Mouse (Mus musculus): ENCODE measurements around the gene Sys1.
A peak's percentile ranks its signal among the peaks of the same experiment; 100 is the strongest.

Gene Sys1

DNA sequence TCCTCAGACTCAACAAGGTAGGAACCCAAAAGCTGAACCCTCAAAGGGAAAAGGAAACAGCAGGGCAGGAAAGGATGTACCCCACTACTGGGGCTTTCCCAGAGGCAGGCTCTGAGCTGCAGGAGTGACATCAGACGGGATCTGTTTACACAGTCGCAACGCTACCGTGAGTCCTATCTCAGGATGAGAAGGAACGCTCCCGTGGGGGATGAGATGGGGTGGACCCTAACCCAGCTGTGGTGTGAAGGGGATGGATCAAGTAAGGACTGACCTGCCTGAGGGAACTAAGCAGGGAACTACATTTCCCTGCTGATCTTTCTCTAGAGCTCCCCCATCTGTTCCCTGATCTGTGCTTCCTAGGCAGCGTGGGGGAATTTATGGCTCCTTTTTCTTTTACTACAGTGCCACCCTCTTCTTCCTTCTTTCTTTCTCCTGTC, at the start of gene Sys1:
Gene Sys1, plus strand, starts transcription at position 101 of the 437 bp plus-strand sequence.
- peak; percentile 59 for DNase-seq (ENCODE audit: low read depth, low spot score)

DNA sequence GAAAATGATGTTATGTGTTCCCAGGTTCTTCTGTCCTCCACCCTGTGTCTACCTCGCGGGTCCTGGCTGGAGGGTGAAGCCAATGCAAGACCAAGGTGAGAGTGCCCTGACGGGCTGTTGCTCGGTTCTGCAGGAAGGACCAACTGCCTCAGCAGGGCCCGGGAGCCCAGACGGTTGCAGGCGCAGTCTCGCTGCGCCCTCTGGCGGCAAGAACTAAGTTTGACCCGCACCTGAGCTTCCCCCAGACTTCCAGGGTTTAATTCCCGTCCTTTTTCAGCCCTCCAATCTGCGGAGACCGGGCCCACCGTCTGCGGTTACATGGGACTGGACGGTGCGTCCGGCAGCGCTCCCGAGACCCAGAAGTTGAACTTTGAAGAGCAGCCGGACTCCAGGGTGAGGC, 49.1 kb upstream of the Sys1 start:
- peak; percentile 51 for DNase-seq (ENCODE audit: low read depth, low spot score)

DNA sequence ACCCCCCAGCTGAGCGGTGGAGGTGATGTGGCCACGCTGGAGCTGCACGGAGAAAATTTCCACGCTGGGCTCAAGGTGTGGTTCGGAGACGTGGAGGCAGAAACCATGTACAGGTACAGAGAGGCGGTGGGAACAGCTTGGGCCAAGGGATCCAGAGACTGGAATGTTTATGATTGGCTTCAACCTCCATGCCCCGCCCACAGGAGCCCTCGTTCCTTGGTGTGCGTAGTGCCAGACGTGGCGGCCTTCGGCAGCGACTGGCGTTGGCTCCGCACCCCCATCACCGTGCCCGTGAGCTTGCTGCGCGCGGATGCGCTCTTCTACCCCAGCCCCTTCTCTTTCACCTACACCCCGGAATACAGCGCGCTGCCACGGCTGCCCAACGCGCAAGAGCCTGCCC, 42.6 kb upstream of the Sys1 start:
- no peak for DNase-seq (ENCODE audit: low read depth, low spot score)

DNA sequence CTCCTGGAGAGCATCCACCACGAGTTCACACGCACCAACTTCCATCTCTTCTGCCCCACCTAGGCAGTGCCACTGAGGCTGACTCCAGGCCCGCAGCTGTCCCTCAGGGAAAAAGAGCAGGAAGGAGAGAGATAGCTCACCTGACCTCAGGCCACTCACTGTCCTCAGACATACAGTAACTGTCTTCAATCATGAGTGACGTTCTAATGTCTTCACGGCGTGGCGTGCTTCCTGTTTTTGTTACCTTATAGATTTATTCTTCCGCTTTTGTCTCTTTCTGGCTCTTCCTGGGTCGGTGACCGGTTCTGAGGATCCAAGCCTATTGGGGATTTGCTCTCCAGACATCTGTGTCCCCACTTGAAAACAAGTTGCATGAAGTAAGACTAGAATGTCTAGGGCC, 42.2 kb upstream of the Sys1 start:
- no peak for DNase-seq (ENCODE audit: low read depth, low spot score)

DNA sequence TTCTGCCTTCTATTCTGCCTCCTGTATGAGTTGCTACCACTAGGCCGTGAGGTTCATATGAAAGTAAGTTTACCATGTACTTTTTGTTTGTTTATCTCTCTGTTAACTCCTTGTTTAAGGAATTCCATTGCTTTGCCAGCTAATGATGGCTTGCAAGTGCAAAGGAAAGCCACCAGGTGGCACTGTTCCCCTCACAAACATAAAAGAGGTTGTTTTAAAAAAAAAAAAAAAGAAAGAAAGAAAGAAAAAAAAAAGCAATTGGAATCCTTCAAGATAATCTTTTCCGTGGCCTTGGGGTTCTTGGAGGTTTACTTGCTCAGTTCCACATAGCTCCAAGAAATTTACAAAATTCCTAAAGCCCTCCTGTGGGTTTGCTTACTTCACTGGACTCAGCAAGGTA, 39.6 kb upstream of the Sys1 start:
- peak; percentile 46 for DNase-seq (ENCODE audit: low read depth, low spot score)

DNA sequence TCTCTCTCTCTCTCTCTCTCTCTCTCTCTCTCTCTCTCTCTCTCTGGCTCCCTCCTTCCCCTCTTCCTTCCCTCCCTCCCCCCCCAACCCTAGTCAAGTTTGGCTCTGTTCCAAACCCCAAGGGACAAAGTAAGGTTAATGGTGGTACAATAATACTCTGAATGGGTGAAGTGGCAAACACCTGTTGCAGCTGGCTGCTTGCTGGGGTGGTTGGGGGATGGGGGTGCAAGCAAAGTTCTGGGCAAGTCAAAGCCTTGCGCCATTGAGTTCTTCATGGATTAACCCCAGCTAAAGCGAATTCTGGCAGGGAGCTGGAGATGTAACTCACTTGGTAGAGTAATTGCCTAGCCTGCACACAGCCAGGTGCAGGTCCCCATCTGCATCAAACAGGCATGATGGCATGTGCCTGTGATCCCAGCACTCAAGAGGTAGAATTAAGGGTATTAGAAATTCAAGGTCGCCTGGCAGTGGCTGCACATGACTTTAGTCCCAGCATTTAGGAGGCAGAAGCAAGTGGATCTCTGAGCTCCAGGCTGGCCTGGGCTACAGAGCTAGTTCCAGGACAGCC, 38.4 kb upstream of the Sys1 start:
- DNase-seq (ENCODE audit: low read depth, low spot score) = no peak

DNA sequence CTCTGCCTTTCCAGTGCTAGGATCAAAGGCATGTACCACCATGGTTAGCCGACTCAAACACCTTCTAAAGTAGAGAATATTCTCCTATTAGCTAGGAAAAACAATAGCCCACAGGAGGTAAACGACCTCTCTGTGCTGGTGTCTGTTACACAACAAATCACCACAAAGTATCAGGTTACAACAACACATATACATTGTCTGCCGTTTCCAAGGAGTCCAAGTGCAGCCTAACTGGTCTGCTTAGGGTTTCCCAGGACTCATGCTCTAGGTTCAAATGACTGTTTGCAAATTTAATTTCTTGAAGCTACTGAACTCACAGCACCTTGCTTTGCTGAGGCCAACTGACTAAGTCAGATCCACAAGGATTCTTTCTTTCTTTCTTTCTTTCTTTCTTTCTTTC, 37.3 kb upstream of the Sys1 start:
- DNase-seq (ENCODE audit: low read depth, low spot score) = no peak

DNA sequence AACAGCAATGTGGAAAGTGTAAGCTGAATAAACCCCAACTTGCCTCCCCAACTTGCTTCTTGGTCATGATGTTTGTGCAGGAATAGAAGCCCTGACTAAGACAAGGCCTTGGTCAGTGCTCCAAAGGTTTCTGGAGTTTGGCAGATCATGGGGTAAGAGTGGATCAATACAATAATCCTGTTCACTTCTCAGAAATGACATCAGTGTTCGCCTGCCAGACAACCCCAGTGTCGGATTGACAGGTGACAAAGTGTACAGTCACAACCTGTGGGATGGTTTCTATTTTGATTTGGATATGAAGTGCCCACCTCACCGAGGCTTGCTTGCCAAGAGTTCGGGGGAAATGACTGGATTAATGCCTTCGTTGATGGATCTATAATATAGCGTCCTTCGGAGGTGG, 35.5 kb upstream of the Sys1 start:
- no peak for DNase-seq (ENCODE audit: low read depth, low spot score)

DNA sequence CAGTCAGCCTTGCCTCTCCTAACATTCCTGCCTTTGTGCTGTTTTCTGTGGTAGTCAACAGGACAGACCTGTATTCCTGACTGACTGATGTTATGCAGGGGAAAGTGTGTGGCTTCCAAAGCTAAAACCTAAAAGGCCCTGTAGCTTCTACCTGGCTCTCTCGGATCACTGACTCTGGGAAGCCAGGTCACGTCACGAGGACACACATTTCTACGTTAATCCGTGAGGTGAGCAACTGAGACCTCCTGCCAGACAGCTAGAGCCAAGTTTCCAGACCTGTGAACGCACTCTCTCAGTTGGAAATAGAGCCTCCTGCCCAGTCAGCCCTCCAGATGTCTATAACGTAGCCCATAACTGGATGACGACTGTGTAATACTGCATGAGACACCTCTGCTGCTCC, 34.8 kb upstream of the Sys1 start:
- DNase-seq (ENCODE audit: low read depth, low spot score) = no peak

DNA sequence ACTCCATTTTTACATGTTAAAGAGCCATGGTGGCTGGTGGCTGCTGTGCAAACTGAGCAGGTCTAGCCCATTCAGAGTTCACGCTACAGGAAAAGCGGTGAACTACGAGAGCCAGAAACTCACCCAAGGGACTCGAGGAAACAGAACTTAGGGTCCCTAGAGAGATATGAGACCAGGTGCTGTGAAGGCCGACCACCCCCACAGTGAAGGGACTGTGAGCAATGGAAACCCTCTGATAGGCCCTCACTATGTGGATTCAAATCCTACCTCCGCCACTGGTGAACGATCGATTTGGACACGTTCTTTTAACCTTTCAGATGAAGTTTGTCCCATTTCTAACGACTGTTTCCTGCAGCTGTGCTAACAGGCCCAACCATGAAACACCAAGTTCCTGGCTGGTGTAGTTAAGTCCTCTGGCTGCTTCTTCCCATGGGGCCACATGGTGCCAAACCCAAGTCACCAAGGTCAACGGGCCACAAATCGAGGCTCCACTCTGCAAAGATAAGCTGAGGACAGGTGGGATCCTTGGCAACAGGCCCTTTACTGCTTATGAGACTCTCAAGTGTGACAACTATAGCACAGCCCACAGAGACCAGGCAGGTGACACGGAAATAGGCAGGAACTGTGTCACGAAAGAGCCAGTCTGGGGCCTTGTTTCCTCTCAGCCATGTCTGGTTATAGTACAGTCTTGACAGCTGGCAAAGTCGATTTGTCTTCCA, 33.9 kb upstream of the Sys1 start:
- DNase-seq (ENCODE audit: low read depth, low spot score) = no peak

DNA sequence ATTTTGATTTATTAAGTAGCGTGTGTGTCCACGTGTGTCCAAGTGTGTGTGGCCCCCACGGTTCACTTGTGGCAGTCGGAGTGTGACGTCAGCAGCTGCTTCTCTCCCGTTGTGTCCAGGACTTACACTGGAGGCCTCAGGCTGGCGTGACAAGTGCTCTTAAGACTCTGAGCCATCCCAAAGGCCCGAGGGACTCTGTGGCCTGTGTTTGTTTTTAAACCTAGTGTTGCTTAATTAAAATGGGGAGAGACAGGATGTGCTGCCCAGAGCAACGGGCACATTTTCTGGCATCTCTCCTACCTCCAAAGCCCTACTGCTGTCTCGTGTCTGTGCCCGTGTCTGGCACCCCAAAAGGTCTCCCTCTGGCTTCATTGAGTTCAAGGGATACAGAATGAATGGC, 33.3 kb upstream of the Sys1 start:
- DNase-seq (ENCODE audit: low read depth, low spot score) = no peak

DNA sequence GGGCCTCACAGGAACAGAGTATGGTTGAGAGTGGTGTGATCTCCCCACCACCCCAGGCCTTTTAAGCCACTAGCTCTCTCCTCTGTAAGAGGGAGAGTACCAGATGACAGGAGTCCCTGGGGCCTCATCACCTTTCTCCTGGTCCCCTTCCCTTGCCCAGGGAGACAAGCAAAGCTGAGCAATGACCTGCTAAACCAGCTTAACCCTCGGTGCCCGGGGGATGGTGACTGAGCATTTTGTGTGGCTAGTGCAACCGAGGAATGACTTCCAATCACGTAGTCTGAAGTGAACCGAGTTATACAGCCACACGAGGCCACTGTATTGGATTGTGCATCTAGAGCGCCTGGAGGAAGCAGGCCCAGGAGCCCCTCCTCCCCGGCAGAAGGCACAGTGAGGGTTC, 32.4 kb upstream of the Sys1 start:
- no peak for DNase-seq (ENCODE audit: low read depth, low spot score)

DNA sequence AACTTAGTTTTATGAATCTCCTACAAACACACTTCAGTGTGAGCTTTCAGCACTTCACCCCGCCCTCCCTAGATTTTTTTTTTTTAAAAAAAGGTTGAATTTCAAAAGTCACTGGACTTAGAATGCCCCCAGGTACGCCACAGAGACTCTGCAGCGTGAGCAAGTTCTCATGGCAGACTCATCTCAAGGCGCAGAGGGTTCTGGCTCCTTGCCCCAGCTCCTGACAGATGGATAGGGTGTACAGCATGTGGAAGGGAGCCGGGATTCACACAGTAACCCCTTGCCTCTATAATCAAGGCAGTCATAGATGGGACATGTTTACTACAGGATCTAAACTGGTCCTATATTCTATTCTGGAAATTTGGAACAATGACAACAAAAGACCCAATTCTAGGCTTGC, 31.4 kb upstream of the Sys1 start:
- no peak for DNase-seq (ENCODE audit: low read depth, low spot score)

DNA sequence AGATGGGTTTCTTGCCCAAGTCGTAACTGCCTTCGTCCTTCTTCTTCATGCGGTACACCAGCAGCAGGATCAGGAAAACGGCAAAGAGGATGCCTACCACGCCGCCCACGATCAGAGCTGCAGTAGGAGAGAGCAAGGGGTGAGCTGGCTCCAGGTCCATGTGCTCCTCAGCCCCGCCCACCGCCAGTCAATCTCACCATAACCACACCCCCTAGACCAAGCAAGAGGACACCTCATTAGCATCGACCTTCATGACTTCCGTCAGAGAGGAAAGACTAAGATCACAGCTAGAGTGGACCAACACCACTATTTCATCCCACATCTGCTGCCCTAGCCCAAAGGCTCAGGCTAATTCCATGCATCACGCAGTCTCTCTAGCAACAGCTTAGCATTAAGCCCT, 30.6 kb upstream of the Sys1 start:
- no peak for DNase-seq (ENCODE audit: low read depth, low spot score)

DNA sequence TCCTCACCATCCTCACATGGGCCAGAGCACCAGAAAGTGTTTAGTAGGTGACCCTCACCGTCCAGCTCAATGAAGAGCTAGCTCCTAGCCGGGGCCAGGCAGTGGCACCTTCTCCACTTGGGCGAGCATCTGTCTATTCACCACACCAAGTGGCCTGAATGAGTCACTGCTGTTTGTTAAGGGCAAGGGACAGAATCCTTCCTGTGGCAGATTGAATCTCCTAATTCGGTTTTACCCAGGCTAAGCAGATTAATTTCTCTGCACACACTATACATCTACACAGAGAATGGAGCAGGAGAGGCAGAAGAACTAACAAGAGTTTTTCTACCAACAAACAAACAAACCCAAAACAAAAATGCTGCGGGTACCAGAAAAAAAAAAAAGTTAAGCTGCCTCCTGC, 29.8 kb upstream of the Sys1 start:
- no peak for DNase-seq (ENCODE audit: low read depth, low spot score)

DNA sequence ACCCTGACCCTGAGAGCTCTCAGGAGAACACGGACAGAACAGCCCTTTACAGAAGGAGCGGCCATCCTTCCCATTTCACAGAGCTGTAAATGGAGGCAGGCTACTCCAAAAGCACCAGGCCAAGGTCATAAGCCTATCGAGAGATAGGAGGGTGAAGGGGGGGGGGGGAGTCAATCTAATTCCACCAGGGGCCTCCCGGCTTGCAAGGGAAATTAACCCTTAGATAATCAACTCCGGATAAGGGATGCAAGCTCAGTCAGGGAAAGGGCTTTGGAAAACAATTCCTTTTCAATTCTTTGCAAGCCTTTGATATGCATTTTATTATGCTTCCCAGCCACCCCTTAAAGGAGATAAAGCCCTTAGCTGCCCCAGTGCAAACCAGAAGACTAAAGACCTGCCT, 28.3 kb upstream of the Sys1 start:
- DNase-seq (ENCODE audit: low read depth, low spot score) = no peak

DNA sequence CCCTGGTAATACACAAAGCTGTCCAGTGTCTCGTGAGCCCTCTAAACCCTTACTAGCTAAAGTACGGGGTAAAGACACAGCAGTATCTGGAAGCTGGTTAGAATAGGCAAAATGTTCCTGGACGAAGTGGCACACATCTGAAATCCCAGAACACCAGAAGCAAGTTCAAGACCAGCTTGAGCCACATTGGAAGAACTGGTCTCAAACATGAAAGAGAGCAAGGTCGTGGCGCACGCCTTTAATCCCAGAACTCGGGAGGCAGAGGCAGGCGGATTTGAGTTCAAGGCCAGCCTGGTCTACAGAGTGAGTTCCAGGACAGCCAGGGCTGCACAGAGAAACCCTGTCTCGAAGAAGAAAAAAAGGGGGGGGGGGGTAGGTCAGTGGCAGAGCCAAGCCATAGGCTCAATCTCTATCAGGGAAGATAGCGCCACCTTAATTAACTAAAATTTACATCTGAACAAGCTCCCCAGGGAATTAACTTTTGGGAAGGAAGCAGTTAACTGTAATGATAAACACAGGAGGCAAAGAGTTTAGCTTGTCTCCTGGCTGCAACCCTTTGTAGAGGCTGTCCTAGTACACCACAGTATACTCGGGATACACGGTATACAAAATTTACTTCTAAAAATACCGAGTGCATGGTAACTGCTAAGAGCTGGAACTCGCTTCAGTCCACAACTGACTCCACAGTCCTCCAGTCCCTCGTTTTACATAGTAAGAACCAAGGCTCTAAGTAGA, 26.7 kb upstream of the Sys1 start:
- DNase-seq (ENCODE audit: low read depth, low spot score) = no peak

DNA sequence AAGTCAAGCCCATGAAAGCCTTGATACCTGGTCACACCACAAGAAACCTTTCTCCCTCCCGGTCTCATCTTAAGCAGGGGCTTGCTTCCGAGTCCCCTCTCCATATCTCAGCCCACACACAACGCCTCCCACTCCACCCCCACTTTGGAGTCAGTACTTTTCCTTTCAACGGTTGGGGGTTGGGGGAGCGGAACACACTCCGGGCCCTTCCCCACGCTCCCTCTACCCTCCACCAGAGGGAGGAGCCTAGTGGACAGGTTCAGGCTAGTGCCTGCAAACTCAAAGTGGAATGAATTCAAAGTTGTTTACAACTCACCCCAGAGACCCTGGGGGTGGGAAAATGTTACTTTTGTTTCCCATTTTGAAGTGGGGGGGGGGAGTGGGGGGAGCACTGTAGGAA, 26.1 kb upstream of the Sys1 start:
- no peak for DNase-seq (ENCODE audit: low read depth, low spot score)

DNA sequence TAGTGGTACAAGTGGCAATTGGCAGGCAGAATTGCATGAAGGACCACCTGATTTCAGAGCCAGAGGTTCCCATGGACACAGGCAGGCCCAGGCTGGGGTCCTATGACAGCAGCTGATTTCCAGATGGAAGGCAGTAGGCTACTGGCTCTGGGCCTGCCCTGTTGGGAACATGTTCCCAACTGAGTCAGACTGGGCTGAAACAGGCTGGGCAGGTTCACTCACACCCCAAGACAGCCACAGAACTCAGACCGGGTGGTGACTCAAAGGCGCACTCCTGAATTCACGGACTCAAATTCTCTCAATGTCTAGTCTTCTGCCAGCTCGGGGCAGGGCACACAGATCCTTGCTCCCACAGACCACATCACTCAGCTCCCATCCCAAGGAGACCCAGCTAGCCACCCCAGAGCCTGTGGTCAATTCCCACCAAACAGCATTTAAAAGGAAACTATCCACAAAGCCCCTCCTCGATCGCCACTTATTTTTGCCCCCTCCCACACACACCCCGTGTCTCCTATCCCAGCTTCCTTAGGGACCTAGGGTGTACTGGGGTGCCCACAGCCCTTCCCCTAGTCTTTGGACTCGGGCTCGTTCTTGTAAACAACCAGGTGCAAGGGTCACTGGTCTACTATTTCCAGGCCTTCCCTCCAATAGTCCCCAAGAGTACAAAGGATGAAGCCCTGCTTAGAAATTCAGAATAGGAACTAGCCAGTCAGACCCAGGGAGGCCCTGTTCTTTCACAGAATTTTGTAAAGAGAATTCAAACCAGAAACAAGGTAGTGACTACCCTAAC, 24.9 kb upstream of the Sys1 start:
- DNase-seq (ENCODE audit: low read depth, low spot score) = no peak

DNA sequence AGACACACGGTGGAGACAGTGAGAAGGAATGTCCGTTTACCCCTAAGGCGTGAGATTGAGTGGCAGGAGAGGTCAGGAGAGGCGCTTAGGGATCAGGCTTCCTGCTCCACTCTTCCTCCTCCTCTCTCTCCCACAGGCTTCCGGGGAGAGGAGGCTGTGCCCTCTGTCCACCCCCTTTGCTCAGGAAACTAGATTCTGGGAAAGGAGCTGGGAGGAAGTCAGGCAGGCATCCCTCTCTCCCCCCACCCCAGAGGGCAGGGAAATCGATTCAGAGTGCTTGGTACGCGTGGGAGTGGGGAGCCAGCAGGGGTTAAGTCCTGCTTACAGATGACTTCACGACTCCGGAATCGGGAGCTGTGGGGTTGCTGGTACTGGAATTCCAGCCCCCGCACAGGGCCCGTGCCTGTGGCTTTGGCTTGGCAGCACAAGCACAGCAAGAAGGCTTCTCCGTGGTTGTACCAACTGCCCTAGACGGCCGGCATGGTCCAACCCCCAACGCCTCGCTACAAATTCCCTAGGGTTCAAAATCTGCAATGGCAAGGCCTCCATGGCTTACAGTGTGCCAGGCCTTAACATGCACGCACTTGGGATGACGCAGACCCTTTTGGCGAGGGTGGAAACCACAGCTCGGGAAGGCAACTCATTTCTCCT, 24.1 kb upstream of the Sys1 start:
- DNase-seq (ENCODE audit: low read depth, low spot score) = no peak

DNA sequence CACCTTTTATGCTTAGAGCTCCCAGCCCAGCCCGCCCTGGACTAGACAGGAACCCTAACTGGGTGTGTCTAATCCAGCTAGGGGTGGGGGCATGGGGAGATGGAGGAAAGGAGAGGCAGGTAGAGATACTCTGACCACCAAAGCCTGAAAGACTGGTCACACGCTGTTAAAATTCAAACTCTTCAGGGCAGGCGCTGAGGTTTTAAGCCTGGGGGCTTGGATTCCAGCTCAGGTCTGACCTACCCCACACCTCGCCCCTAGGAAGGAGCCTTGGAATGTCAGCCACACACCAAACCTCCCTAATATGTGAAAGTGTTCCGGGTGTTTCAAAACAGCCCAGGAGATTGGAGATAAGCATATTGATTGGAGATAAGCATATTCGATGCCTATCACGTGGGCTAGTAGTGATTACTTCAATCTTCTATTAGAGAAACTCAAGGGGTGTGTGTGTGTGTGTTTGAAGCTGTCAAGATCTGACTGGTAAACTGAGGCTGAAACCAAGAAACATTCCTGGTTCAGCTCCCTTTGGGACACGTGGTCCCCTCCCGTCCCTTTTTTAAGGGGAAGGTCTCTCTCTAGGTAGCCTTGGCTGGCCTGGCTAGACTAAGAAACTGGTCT, 23.4 kb upstream of the Sys1 start:
- no peak for DNase-seq (ENCODE audit: low read depth, low spot score)
